Mouse (Mus musculus) heart, embryonic 16.5 days (tissue): ENCODE measurements at regions not wholly inside any gene's neighbourhood (a gene's known extent, or its start where the extent isn't known, plus 50 kb on each side); places are given as distances from the start of the nearest gene placed in this dataset.
A peak's percentile ranks its signal among the peaks of the same experiment; 100 is the strongest.

ENCODE experiments used
- ATAC-seq: fragments of 200-750 bp; cut with Nextera tagmentation; replicated peaks from 2 replicates; pipeline ENCODE4 v1.8.0; 2017; ENCODE audit warnings: moderate number of reproducible peaks; ENCODE audit not compliant: insufficient read depth, low FRiP score; ENCODE audit errors: extremely low read depth
- H3K27ac ChIP-seq: fragments of 300-500 bp; sonication (generic); 2 replicates; pipeline ENCODE4 v1.5.1; 2014; ENCODE audit warnings: mild to moderate bottlenecking, low read length, control low read depth, moderate library complexity
- H3K27me3 ChIP-seq: fragments of 300-500 bp; sonication (generic); 2 replicates; pipeline ENCODE4 v1.6.1; 2014; ENCODE audit warnings: low read length, mixed read lengths; ENCODE audit not compliant: control insufficient read depth, insufficient read depth
- H3K36me3 ChIP-seq: fragments of 300-500 bp; sonication (generic); 2 replicates; pipeline ENCODE4 v1.6.1; 2014; ENCODE audit not compliant: control insufficient read depth, insufficient read depth
- H3K4me1 ChIP-seq: fragments of 300-500 bp; sonication (generic); 2 replicates; pipeline ENCODE4 v1.6.1; 2014; ENCODE audit warnings: low read length, mixed read lengths; ENCODE audit not compliant: control insufficient read depth, insufficient read depth
- H3K4me2 ChIP-seq: fragments of 300-500 bp; sonication (generic); 2 replicates; pipeline ENCODE4 v1.6.1; 2014; ENCODE audit warnings: low read depth, mild to moderate bottlenecking, control low read depth, low read length
- H3K4me3 ChIP-seq: fragments of 300-500 bp; sonication (generic); 2 replicates; pipeline ENCODE4 v1.5.1; 2014; ENCODE audit warnings: mild to moderate bottlenecking, control low read depth, low read length
- H3K9ac ChIP-seq: fragments of 300-500 bp; sonication (generic); 2 replicates; pipeline ENCODE4 v1.6.1; 2014; ENCODE audit warnings: low read length, control low read depth
- H3K9me3 ChIP-seq: fragments of 300-500 bp; sonication (generic); replicated peaks from 2 replicates; pipeline ENCODE4 v1.6.1; 2016; ENCODE audit warnings: low read length; ENCODE audit not compliant: control insufficient read depth
- WGBS: fragments of 180-500 bp; shearing (Covaris S2); extraction: QIAGEN DNeasy Blood & Tissue Kit; methylation state at CpG from one replicate; pipeline ENCODE4 v1.1.7; 2014; 5-methylcytosine and 5-hydroxymethylcytosine counted together

DNA sequence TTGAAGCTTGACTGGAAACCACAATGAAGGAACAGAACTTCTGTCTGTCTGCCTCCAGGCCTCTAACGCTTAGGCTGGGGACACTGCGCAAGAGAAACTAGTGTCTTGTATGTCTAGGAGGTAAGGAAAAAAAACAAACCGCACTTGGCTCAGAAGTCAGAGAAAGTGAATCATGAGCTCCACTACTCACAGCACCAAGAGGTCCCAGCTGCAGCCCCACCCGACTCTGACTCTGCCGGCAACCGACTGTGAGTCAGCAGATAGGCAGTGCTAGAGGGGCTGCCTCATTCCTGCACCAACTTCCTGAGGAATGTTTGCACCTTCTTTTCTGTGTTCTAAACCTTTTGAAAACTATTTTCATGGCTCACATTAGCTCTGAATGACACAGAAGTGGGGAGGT, 109.5 kb downstream of the Gja1 start:
- ATAC-seq: peak; percentile 79

DNA sequence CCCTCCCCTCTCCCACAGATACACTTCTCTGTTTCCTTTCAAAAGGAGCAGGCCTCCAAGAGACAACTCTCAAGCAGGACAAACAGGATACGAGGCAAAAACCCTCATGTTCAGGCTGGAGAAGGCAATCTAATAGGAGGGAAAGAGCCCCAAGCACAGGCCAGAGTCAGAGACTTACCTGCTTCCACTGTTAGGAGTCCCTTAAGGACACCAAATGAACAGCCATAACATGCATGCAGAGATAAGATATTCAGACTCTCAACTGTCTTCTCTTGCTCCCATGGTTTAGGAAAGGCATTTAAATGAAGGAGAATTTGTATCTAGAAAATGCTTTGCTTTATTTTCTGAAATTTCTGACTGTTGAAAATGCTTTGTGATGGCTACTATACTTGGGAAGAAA, 116.3 kb downstream of the Gja1 start:
- WGBS: 71% methylated on average over 1 of the region's 1 CpGs

More for the DNA sequence above, 109.5 kb downstream of the Gja1 start:
- H3K36me3 ChIP-seq: no peaks in the 10 kb centered on the region
- peaks cover 3% of the 10 kb centered on the region; the same call in 1 of the 2 replicates for H3K4me1 ChIP-seq
- 33% methylated on average over 6 of the region's 6 CpGs for WGBS
- H3K4me3 ChIP-seq: no peak overlapping the region
- no peaks in the 10 kb centered on the region for H3K9me3 ChIP-seq
- H3K9ac ChIP-seq: no peak overlapping the region
- H3K4me2 ChIP-seq: no peak overlapping the region
- H3K27ac ChIP-seq: no peak overlapping the region
- H3K27me3 ChIP-seq: no peaks in the 10 kb centered on the region

DNA sequence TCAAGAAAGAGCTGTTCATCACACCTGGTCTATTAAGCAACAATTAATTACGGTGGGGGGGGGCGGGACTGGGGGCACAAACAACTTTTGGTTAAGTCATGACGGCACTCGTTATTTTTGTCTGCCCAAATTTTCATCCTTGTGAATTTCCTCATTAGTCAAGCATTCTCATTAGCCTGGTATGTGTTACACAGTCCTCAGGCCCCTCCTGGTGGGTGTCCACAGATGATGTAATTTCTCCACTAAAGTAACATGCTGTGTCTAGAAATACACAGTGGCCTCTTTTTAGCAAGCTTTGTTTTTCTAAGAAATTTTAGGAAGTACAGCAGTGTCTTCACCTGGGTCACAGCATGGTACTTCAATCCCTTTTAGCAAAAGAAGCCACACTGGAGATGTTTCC, 118.2 kb downstream of the Gja1 start:
- ATAC-seq: no peak
- Histone ChIP-seq H3K27ac (no peak overlapping the region), H3K4me1 (no peaks in the 10 kb centered on the region), H3K9ac (no peak overlapping the region), H3K36me3 (no peaks in the 10 kb centered on the region), H3K27me3 (no peaks in the 10 kb centered on the region), H3K4me3 (no peak overlapping the region), H3K4me2 (no peak overlapping the region), H3K9me3 (no peaks in the 10 kb centered on the region)
- 73% methylated on average over 4 of the region's 4 CpGs for WGBS

More for the DNA sequence above, 116.3 kb downstream of the Gja1 start:
- Histone ChIP-seq H3K9ac (no peak overlapping the region), H3K4me3 (no peak overlapping the region), H3K4me1 (no peaks in the 10 kb centered on the region), H3K27ac (no peak overlapping the region), H3K36me3 (no peaks in the 10 kb centered on the region), H3K9me3 (no peaks in the 10 kb centered on the region), H3K4me2 (no peak overlapping the region), H3K27me3 (no peaks in the 10 kb centered on the region)
- no peak for ATAC-seq

DNA sequence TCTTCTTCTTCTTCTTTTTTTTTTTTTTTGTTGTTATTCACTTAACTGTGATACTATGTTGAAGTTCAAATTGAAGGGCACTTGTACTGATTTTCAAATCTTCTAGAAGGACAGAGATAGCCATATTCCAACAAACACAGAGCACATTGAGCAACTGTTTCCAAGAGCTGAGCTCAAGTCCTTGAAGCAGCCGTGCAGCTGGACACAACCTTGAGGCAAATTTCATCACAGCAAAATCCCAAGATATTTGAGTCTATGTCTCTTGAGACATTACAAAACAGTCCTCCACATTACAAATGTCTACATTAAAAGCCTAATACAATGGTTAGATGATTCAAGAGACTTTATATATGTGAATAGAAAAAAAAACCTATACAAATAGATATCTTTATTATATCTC, 141.9 kb downstream of the Gja1 start:
- no peaks in the 10 kb centered on the region for H3K36me3 ChIP-seq
- H3K9ac ChIP-seq: no peak overlapping the region
- no peaks in the 10 kb centered on the region for H3K27me3 ChIP-seq
- 70% methylated on average over 1 of the region's 1 CpGs for WGBS
- no peak overlapping the region for H3K4me3 ChIP-seq
- H3K27ac ChIP-seq: no peak overlapping the region
- no peak overlapping the region for H3K4me2 ChIP-seq
- no peaks in the 10 kb centered on the region for H3K4me1 ChIP-seq
- no peak for ATAC-seq
- no peaks in the 10 kb centered on the region for H3K9me3 ChIP-seq

DNA sequence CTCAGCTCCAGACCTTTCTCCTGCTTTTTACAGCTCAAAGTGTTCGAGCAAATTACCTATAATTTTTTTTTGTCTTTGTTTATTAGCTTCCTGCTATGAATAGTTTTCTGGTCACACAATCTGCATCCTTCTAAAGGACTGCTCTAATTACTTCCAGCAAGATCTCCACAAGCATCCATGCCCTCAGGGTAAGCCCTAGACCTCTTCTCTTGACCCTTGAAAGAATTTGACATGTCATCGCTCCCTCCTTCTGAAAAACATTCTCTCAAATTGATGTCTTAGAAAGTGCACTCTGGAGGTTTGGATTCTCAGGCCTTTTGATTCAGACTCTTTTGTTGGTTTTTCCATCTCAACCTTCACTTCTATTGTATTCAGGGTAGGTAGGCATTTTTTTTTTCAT, 148.7 kb downstream of the Gja1 start:
- WGBS: 80% methylated on average over 2 of the region's 2 CpGs
- Histone ChIP-seq H3K36me3 (no peaks in the 10 kb centered on the region), H3K4me1 (no peaks in the 10 kb centered on the region), H3K4me2 (no peak overlapping the region), H3K27ac (no peak overlapping the region), H3K9ac (no peak overlapping the region), H3K4me3 (no peak overlapping the region), H3K9me3 (no peaks in the 10 kb centered on the region; the same call in 1 of the 2 replicates), H3K27me3 (no peaks in the 10 kb centered on the region)
- no peak for ATAC-seq

DNA sequence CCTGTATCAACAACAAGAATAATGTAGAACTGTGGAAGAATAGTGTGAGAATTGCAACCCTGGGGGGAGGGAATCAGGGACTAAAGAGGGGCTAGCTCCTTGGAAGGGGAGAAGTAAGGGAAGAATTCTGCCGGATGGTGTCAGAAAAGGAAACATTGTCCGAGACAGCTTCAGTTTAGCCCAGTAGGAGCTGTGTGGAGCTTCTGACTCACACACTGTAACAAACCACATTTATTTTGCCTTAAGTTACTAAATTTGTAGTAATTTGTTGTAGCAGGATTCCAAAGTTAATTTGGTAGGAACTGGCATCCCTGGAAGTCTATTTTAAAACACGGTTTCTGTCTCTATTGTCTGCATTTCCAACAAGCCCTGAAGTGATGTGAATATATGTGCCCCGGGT, 160.0 kb downstream of the Gja1 start:
- no peaks in the 10 kb centered on the region for H3K4me1 ChIP-seq
- no peak for ATAC-seq
- 55% methylated on average over 4 of the region's 4 CpGs for WGBS
- H3K9me3 ChIP-seq: no peaks in the 10 kb centered on the region
- no peak overlapping the region for H3K9ac ChIP-seq
- no peaks in the 10 kb centered on the region for H3K36me3 ChIP-seq
- no peak overlapping the region for H3K4me2 ChIP-seq
- H3K27ac ChIP-seq: no peak overlapping the region
- no peak overlapping the region for H3K4me3 ChIP-seq
- no peaks in the 10 kb centered on the region for H3K27me3 ChIP-seq

DNA sequence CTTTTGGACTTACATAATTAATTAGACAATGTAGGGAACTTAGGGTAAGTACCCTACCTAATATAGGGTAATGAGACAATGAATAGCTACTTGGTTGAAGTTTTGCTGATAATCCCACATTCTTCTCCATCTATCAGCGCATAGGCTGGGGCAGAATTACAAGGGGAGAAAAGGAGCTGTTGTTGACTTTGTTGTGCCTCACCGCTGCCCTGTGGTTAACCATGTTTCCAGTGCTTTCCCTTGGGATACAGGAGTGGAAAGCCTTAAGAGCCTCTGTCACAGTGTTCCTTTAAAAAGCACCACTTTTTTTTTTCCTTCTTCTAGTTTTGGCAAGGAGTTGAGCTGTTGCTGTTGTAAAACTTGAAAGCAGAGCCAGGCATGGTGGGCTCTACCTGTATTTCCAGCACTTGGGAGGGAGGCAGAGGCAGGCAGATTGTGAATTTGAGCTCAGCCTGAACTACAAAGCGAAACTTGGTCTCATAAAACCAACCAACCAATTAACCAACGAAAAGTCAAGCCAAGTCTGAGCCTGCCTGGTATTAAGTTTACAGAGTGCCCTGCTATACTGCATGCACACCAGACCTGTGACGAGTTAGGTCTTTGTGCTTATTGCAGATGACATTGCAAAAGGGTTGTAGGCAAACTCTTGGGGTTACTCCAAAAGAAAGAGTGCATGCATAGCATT, 162.8 kb downstream of the Gja1 start:
- no peaks in the 10 kb centered on the region for H3K4me1 ChIP-seq
- H3K27ac ChIP-seq: no peak overlapping the region
- H3K27me3 ChIP-seq: no peaks in the 10 kb centered on the region
- no peak for ATAC-seq
- H3K36me3 ChIP-seq: no peaks in the 10 kb centered on the region
- no peaks in the 10 kb centered on the region for H3K9me3 ChIP-seq
- H3K4me2 ChIP-seq: no peak overlapping the region
- no peak overlapping the region for H3K9ac ChIP-seq
- H3K4me3 ChIP-seq: no peak overlapping the region
- whole genome bisulfite sequencing: 82% methylated on average over 5 of the region's 5 CpGs

DNA sequence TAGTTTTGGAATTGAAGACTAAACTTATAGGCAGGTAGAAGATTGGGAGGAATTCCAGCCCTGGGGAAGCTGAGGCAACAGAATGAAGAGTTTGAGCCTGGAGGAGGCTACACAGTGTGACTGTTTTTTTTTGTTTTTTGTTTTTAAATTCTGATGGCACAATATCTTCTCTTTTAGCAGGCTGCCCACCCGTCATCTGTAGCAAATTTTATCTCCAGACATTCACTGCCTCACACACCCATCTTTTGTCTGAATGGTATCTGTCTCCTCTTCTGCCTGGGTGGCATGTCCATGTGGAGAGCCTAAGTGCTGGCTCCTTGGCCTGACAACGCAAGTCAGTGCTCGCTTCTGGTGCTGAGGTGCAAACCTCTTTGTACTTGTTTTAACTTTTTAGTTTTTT, 165.0 kb downstream of the Gja1 start:
- no peaks in the 10 kb centered on the region for H3K36me3 ChIP-seq
- no peak overlapping the region for H3K4me3 ChIP-seq
- no peaks in the 10 kb centered on the region for H3K27me3 ChIP-seq
- no peak for ATAC-seq
- H3K4me2 ChIP-seq: no peak overlapping the region
- H3K9ac ChIP-seq: no peak overlapping the region
- WGBS: 72% methylated on average over 3 of the region's 3 CpGs
- no peaks in the 10 kb centered on the region for H3K4me1 ChIP-seq
- no peak overlapping the region for H3K27ac ChIP-seq
- no peaks in the 10 kb centered on the region for H3K9me3 ChIP-seq

DNA sequence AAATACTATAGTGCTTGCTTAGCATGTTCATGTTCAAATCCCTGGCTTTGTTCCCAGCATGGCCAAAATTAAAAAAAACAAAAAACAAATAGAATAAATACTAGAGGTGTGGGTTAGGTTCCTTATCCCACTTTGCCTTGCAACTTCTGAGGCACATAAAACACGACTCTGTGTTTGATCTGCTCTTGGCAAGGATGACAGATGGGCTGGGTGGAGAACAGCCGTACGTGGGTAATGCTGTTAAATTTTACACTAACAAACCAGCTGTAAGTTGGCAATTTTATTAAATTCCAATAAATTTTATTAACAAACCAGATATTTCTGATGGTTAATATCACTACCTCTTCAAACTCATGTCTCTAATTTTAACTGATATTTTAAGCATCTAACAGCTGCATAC, 168.9 kb downstream of the Gja1 start:
- H3K9ac ChIP-seq: no peak overlapping the region
- WGBS: 76% methylated on average over 3 of the region's 3 CpGs
- no peak overlapping the region for H3K4me3 ChIP-seq
- H3K27ac ChIP-seq: no peak overlapping the region
- no peaks in the 10 kb centered on the region for H3K36me3 ChIP-seq
- H3K9me3 ChIP-seq: no peaks in the 10 kb centered on the region
- H3K4me2 ChIP-seq: no peak overlapping the region
- no peaks in the 10 kb centered on the region for H3K27me3 ChIP-seq
- ATAC-seq: no peak
- H3K4me1 ChIP-seq: no peaks in the 10 kb centered on the region
